Mouse (Mus musculus) layer of hippocampus, adult 9-10 months (tissue): ENCODE data around the gene Col4a6.
A peak's percentile ranks its signal among the peaks of the same experiment; 100 is the strongest.

ENCODE experiments used
- DNase-seq: peaks from one replicate; pipeline ENCODE4 v3.0.0; 2022; ENCODE audit warnings: low spot score

Gene Col4a6

DNA sequence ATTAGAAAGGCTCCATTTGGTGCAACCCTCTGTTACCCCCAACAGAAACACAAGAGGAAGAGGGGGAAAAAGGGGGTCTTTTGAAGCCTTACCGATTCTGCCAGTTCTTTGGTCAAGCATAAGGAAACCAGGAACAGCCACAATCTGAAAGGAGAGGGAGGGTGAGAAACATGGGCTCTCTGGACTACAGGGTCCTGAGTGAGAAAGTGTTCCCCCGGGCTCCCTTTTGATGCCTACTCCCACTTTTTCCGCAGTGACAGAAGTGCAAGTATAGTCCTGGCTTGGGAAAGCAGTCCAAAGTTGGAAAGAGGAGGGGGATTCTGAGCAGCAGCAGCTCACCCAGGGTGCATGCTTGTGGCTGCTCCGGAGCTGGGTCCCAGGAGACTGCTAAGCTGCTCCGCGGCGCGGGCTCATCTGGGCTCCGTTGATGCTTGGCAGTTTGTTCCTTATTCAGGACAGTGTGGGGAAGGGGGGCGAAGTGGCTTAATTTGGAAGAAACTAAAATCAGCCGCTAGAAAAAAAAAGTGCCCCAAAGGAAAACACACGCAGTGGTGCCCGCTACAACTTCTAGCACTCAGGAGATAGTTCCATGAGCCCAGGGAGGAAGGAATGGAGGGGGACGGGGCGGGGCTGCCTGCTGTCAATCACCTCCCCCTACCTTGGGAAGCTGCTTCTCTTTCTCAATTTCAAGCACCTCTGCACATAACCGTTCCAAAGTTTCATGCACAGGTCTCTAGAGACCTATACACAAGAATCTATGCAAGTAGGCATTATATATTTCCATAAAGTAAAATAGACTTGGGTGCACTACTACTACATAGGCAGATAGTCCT, at the start of gene Col4a6:
Gene Col4a6, minus strand, starts transcription at position 607 of the 833 bp plus-strand sequence.
- no peak for DNase-seq

- no peak for DNase-seq
Observed at GRCm38 (mm10) chrX:141503125-141503524, 29.2 kb upstream of the Col4a6 start.

DNA sequence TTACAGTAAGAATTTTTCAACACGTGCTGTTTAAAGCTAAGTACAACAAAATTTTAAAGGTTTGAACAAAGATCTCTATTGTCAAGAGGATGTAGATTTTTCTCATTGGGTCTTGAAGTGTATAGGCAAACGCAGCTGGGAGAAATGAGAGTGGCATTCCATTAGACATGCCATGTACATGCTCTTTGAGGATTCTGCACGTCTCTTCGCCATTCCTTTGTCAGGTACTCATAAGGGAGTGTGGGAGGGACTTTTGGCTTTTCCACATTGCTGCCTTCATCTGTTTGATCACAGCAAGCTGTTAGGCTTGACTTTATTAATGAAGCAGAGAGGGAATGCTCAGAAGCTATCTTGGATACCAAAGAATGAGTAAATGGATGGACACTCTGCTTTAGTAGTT, 20.7 kb upstream of the Col4a6 start:
- DNase-seq, result no peak

DNA sequence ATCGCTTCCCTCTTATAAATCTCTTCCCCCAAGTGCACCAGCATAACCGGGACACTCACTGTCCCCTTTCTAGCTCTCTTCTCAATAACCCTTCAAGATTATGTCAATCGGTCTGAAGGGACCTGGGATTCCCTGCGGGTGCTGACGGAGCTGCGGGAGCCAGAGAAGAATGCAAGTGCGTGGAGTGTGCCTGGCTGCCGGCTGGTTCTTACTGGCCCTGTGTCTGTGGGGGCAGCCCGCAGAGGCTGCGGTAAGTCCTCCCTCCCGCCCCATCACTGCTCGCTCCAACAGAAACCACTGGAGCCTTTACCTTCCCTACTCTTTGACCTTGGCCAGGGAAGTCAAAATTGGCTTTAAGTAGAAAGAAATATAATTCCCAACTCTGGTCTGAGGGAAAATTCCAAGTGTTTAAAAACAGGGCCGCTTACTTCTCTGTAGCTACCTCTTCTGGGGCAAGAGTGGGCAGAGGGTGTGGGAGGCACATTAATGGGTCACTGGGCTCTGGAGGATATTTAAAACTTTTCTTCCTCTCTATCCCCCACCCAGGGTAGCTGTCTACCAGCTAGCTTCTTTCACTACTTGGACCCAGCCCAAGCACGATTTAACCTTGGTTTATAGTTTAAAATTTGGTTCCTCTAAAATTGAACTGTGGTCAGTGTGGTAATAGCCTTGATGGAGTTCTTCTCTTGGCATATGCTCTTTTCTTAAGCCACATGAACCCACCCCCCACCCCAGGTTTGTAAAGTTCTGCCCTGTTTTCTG, 1.9 kb upstream of the Col4a6 start:
- DNase-seq, result no peak

- no peak for DNase-seq
Observed at GRCm38 (mm10) chrX:141475110-141475509, 1.2 kb upstream of the Col4a6 start, which contains the start of gene Col4a5. Gene Col4a5, plus strand, starts transcription at chrX:141475385.

GRCm38 (mm10) chrX:141447936-141448335, 25.9 kb downstream of the Col4a6 start:
- DNase-seq, result no peak

DNA sequence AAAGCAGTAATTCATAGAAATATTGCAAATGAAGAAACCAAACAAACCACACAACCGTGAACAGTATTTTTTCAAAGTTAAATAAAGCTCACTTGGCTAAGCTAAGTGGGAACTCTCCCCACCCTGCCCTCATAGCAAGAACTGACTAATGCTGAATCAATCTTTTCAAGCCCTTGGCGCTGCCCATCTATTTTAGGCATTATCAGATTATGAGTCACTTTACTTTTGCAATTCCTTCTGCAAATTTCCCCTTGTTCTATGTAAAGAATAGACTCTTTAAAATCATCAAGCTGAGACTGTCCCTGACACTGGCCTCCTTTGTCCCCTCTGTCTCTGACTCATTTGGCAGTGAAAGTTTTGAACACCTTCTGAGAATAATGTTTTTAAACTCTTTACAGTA, 34.5 kb downstream of the Col4a6 start:
- no peak for DNase-seq

GRCm38 (mm10) chrX:141436780-141437179, 37.1 kb downstream of the Col4a6 start:
- DNase-seq, result no peak

DNA sequence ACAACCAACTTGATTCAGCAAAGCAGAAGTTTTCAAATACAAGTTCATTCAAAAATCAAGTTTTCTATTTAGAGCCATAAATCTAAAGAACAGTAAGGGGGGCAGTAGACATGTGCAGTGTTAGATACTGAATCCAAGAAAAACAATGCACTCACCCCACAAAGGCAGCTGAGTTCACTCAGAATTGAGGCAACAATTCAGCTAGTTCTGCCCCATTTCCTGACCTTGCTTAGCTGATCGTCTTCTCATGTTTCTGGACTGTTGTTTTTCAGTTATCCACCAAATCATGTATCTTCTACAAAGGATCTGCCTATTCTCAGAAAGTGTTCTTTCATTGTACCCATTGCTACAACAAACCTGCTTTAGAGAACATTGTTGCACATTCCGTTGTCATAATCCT, 58.6 kb downstream of the Col4a6 start:
- DNase-seq, result no peak

GRCm38 (mm10) chrX:141396243-141396642, 77.6 kb downstream of the Col4a6 start:
- no peak for DNase-seq

- DNase-seq, result no peak
Observed at GRCm38 (mm10) chrX:141385399-141386105, 88.3 kb downstream of the Col4a6 start.

GRCm38 (mm10) chrX:141384632-141385031, 89.2 kb downstream of the Col4a6 start:
- DNase-seq, result no peak

DNA sequence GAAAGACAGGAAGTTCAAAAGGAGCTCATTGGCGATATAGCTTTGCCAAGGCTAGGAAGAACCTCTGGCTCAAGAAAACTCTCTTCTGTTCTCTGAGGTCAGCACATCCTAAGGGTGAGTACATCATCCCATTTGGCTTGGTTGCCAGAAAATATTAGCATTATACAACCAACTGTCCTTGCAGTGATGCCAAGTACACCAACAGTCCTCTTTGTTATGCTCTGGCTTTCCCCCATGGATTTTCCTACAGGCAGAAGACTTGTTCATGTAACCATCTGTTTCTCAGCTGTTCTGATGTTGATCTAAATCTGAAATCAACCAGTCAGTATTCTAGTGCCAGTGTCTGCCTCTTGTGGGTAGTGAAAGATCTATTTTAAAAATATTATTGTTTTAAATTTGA, 103.6 kb downstream of the Col4a6 start:
- peak; percentile 6 for DNase-seq

DNA sequence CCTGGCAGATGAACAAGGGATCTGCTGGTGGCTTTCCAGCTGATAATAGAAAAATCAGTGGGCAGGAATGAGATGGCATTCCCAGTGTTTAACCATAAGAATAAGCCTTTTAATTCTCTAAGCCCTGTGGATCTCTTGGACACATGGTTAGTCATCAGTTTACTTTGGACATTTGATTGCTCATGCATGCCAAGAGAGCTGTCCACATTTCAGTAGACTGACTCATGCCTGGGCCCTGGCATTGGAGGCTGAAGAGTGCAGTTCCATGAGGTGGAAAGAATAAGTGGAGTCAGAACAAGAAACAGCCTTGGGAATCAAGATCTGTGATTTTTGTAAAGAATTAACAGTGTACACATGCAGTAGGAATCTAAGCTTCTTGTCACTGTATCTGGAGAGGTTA, 110.5 kb downstream of the Col4a6 start:
- DNase-seq, result no peak

- DNase-seq, result no peak
Observed at GRCm38 (mm10) chrX:141341417-141341816, 132.5 kb downstream of the Col4a6 start.

GRCm38 (mm10) chrX:141328044-141328443, 145.8 kb downstream of the Col4a6 start:
- no peak for DNase-seq

DNA sequence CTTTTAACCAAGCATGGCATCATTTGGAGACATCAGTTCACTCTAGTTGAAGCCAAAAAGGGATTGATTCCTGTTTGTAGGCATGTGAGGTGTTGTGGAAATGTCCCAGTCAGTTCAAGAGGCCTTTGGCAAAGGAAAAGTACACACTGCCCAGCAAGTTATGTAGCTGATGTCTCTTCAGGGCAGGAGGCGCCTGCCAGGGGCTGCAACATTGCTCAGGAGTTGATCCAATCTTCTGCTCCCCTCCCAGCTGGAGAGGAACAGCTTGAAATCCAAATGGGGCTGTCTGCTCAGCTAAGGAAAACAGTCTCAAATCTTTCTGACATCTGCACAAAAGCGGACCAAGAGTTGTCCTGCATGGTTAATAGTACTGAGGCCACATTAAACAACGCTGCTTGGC, 149.7 kb downstream of the Col4a6 start:
- DNase-seq, result no peak

DNA sequence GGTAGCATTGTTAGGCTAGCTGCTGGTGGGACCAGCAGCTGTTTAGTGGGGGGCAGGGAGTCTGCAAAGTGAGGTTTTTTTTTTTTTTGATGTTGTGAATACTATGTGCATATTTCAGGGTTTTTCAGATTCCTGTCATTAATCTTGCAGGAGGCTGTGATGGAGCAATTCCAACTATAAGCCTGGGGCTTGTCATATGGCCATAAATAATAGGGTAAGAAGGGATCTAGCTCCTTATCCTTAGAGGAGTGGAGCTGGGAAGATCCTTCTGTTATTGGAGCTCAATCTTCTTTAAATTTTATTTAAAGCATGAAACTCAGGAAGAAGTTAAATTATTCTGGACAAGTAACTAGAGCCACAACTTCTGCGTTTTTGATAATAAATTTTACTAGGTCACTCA, 157.7 kb downstream of the Col4a6 start:
- no peak for DNase-seq

DNA sequence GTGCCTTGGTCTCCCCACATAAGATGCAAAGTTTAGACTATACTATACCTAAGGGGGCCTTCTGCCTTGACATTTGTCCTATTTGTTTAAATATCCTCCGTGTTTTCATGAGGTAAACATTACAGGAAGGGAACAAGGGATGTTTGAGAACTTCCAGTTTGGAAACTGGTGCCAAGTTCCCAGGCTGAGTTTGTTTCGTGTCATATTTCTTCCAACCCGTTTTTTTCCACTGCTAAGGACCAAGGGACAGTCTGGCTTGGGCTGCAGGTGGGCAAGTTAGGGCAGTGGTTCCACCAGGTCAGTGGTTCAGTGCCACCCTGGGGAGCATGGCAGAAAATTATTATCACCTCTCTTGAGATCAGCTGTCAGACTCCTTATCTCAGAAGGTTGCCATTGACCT, 158.1 kb downstream of the Col4a6 start:
- no peak for DNase-seq

DNA sequence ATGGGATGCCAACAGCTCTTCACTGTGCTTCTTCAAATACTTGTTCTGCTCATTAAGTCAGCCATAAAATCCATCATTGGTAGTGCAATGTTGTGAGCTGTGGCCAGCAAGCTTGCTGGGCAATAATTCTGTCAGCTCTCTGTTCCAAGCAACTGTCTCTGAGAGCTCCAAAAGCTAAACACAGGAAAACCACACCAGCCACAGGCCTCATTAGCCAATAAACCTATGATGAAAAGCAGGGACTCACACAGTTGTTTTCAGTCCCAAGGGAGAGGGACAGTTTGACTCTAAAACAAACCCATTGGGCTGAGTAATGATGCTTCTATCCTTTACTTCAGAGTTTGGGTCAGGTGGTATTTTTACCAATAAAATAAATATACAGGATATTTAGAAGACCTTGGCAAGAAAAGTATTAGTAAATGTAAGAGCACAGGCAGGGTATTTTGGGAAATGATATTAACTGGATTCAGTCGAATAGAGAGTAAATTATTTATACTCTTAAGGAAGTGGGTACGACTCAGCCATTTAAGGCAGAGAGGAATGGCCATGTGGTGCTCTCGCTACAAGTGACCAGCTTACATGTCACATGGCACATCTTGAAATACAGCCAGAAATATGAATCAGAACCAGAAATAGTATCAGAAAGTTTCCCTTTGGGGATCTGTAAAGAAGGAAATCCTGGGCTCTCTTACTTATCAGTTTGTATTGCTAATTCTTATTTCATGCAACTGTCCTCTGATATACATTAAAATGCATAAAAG, 181.0 kb downstream of the Col4a6 start:
- no peak for DNase-seq

GRCm38 (mm10) chrX:141276397-141276796, 197.5 kb downstream of the Col4a6 start:
- no peak for DNase-seq

DNA sequence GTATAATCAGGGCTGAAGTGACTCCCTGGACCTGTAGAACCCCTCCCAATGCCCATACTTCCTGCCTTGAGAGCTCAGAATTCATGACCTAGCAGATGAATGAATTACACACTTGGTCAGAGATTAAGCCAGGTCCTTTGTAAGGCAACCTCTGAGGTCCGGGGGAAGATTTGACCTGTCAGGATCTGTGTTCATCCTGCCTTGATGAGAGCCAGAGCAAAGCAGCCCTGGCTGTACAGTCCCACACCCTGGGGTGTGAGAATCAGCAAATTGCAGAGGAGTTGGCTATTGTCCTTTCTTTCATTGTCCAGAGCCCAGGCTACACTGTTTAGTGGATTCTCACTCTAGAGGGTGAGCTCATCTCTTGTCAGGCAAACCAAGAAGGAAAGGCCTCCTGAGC, 207.9 kb downstream of the Col4a6 start:
- DNase-seq, result no peak
